Mouse (Mus musculus) heart, postnatal 4 days (tissue): ENCODE data around the gene Wdr90. TPM values are rescaled to one million over a fixed set of nuclear protein-coding genes. Genes with fewer than 3 reads are reported as not detected.
"Not testable (repeated sequence)": the region's sequence is repeated elsewhere in the genome, so short reads cannot be mapped to it uniquely, and the experiment has no call there.

Experiments used
- DNase-seq: peaks from one replicate; pipeline ENCODE4 v3.0.0; 2021
- total RNA-seq, 2 experiments: library from RNA; stranded (reverse); gene quantifications; 2 replicates each; pipeline ENCODE4 v1.2.3; 2021

The Wdr90 gene
- total RNA-seq, 2 experiments from 2014 or later: 14.4 to 15.1 TPM

GRCm38 (mm10) chr17:25830200-25830753 is 31.0 kb downstream of the Wdr90 start:
- no peak for DNase-seq

- DNase-seq: no peak
Observed at GRCm38 (mm10) chr17:25829558-25830017, 31.7 kb downstream of the Wdr90 start.

GRCm38 (mm10) chr17:25828712-25829557 is 32.4 kb downstream of the Wdr90 start, which contains the start of gene Jmjd8:
Gene Jmjd8 (plus strand): TSS chr17:25828867.
- peak; percentile 78 for DNase-seq

DNA sequence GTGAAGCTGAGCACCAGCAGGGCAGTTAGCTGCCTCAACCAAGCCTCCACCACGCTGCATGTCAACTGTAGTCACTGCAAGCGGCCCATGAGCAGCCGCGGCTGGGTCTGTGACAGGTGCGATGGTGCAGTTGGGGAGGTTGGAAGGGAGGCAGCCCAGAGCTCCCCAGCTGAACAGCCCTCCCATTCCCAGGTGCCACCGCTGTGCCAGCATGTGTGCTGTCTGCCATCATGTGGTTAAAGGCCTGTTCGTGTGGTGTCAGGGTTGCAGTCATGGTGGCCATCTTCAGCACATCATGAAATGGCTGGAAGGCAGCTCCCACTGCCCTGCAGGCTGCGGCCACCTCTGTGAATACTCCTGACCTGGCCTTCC is 33.1 kb downstream of the Wdr90 start:
- DNase-seq: no peak

- DNase-seq: no peak
Observed at GRCm38 (mm10) chr17:25827546-25828222, 33.6 kb downstream of the Wdr90 start.

GRCm38 (mm10) chr17:25827011-25827410 is 34.3 kb downstream of the Wdr90 start:
- DNase-seq: no peak

GRCm38 (mm10) chr17:25825984-25826570 is 35.2 kb downstream of the Wdr90 start:
- no peak for DNase-seq

- no peak for DNase-seq
Observed at GRCm38 (mm10) chr17:25825311-25825710, 36.0 kb downstream of the Wdr90 start.

DNA sequence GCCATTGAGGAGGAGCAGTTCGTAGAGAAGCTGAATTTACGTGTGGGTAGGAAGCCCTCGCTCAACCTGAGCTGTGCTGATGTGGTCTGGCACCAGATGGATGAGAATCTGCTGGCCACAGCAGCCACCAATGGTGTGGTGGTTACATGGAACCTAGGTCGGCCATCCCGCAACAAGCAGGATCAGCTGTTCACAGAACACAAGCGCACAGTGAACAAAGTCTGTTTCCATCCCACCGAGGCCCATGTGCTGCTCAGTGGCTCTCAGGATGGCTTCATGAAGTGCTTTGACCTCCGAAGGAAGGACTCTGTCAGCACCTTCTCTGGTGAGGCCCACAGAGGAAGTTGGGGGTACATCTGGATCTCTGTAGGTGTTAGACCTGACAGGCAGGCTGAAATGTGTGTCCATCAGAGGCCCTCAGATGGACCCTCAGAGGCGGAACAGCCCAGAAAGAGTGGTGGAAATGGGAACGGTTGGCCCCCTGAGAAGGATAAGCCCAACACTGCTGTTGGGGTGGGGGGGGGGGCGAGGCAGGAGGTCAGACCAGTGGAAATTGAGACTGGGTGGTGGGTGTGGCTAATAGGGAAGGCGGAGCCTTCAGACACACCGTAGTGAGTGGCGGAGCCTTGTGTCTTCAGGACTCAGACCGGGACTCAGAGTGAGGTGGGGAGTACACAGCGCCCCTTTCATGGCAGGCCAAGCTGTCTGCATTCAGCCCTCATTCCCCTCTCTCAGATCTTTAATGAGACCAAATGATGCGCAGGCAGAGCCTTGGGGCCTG is 36.7 kb downstream of the Wdr90 start:
- DNase-seq: no peak

GRCm38 (mm10) chr17:25823452-25823851 is 37.8 kb downstream of the Wdr90 start, which contains the start of gene Wdr24:
Gene Wdr24 (plus strand): TSS chr17:25823627.
- peak; percentile 82 for DNase-seq

DNA sequence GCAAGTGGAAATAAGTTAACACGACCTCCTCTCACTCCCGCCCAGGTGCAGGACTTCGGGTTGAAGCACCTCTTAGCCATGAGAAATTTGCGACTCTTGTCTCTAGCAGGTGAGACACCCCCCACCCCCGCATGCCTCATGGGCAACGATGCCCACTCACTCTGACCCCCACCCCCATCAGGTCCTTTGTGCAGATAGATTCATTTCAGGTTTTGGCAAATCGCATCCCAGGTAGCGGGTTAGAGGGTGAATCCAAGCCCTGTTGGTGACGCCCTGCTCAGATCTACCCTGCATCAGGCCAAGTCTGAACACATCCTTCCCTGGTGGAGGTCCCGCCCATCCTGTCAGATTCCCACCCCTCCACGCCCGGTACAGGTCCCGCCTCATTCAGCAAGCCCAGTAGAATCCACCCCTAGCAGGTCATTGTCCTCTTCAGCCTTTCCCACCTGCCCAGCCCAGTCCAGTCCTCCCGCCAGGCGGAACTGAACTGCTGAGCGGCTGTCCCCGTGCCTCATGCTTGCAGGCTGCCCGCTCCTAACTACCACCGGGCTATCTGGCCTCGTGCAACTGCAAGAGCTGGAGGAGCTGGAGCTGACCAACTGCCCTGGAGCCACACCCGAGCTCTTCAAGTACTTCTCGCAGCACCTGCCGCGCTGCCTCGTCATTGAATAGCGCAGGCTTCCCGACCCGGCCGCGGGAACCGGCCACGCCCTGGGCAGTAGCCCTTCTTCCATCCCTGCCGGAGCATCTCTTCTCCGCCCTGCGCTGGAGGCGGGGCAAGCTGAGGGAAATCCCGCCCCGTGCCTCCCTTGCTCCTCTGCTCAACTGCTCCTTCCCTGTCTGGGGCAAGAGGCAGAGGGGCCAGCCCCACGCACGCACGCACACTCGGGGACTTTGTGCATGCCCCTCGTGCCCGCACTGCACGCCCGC is 42.2 kb downstream of the Wdr90 start:
- DNase-seq: no peak

DNA sequence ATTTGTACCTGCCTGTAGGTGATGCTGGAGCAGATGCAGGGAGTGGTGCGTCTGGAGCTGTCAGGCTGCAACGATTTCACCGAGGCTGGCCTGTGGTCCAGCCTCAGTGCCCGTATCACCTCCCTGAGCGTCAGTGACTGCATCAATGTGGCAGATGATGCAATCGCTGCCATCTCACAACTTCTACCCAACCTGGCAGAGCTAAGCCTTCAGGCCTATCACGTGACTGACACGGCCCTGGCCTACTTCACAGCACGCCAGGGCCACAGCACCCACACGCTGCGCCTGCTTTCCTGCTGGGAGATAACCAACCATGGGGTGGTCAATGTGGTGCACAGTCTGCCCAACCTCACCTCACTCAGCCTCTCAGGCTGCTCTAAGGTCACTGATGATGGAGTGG is 43.6 kb downstream of the Wdr90 start:
- no peak for DNase-seq

GRCm38 (mm10) chr17:25813471-25813870 is 47.8 kb downstream of the Wdr90 start:
- DNase-seq: peak; percentile 95

DNA sequence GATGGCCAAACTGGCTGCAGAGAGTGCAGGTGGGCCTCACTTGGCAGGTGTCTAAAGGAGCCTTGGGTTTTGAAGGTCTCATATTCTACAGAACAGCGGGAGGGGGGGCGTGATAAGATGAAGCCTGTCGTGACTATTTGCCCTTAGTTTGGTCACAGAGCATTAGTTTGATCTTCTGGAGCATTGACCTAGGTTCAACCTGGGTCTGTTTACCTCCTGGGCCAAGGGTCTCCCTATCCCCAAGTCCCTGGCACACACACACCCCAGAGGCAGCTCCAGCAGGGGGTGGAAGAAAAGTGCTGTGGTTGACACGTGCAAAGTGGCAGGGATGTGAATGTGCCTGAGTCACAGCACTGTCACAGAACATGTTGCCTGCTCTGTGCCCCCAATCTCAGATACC is 50.4 kb downstream of the Wdr90 start:
- no peak for DNase-seq

- no peak for DNase-seq
Observed at GRCm38 (mm10) chr17:25809606-25810340, 51.5 kb downstream of the Wdr90 start.

DNA sequence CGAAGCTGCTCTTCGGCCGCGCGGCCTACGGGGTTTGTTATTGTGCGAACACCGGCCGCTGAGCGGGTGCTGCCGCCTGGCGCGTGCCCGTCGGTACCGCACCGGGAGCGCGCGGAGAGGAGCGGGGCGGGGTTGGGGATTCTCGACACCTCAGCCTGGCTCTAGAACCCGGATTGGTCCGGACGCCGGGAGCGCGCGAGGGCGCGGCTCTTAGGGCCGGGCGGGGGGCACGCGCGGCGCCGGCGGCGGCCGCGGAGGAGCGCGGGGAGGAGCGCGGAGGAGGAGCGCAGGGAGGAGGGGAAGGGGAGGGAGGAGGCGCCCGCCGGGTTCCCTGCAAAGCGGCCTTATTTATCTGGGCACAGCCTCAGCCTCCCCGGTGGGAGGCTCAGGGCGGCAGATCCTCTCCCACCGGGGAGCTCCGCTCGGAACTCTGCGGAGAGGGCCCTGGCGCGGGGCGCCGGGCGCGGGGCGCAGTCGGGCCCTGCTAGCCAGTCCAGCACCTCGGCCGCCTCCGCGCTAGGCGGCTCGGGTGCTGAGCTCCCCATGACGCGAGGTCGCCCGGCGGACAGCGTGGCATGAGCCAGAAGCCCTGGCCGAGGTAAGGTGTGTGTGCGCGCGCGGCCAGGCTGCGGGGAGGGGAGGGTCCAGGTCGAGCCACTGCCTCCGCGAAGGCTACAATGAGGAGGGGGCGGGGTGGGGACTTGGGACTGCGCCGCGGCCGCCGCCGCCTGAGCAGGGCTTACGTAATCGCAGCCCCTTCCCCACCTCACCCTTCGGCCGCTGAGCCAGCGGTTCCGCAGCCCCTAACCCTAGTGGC is 52.3 kb downstream of the Wdr90 start, which contains the start of gene Fbxl16:
Gene Fbxl16 (plus strand): TSS at position 297 of the 817 bp plus-strand sequence.
- DNase-seq: peak; percentile 69

DNA sequence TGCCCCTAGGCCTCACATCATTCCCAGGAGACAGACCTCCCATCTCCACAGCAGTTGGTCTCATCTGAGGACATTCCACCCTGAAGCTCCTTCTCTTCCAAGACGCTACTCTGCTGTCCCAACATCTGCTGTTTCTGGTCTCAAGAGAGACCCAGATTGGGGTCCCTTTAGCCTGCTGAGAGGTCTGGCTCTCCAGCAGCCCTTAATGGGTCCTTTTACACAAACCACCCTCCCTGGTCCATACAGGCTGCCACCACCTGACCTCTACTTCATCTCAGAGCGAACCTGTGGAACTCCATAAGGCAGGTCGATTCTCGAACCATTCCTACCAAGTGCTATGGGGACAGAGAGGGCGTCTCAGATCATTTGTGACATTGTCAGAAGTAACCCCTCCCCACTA is 53.3 kb downstream of the Wdr90 start:
- DNase-seq: no peak

DNA sequence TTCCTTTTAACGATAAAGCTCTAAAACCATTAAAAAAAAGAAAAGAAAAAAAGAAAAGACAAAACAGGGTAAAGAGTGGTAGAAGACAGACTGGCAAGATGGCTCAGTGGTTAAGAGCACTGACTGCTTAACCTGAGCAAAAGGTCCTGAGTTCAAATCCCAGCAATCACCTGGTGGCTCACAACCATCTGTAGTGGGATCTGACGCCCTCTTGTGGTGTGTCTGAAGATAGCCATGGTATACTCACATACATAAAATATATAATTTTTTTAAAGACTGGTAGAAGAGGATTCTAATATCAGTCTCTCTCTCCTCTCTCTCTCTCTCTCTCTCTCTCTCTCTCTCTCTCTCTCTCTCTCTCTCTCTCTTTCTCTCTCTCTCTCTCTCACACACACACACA is 53.8 kb downstream of the Wdr90 start:
- DNase-seq: not testable (repeated sequence)

- DNase-seq: no peak
Observed at GRCm38 (mm10) chr17:25806507-25806906, 54.8 kb downstream of the Wdr90 start.
